Mouse (Mus musculus) bone marrow, adult 2 months (tissue): ENCODE data around the gene Slc9b2.

Source experiments
- CTCF ChIP-seq: fragments of 200-500 bp; IDR thresholded peaks from 2 replicates; pipeline ENCODE4 v1.5.1; 2011; ENCODE audit warnings: low read length, control low read depth; ENCODE audit not compliant: control insufficient read depth, insufficient read depth
- POLR2A ChIP-seq: fragments of 200-500 bp; IDR thresholded peaks from 2 replicates; pipeline ENCODE4 v1.6.1; 2011; ENCODE audit warnings: low read depth, mild to moderate bottlenecking, control low read depth, low read length, borderline replicate concordance; ENCODE audit not compliant: control insufficient read depth

- TF ChIP-seq CTCF (0 out of 2 replicates have a peak, but pooled peaks have one; percentile 15), POLR2A (no peak)
Observed at GRCm38 (mm10) chr3:135290249-135290894, 17.1 kb upstream of the Slc9b2 start.
